Mouse (Mus musculus) cerebellum, postnatal 14 days (tissue): ENCODE measurements around the gene Vat1.
"Not testable (repeated sequence)": the region's sequence is repeated elsewhere in the genome, so short reads cannot be mapped to it uniquely, and the experiment has no call there.

Experiments used
- DNase-seq, 2 experiments: peaks; one replicate each; pipeline ENCODE4 v3.0.0; 2021; ENCODE audit warnings: mixed read lengths in 2 of 2

The Vat1 gene

GRCm38 (mm10) chr11:101441450-101442126, 24.4 kb downstream of the Vat1 start:
- not testable (repeated sequence) for DNase-seq

- not testable (repeated sequence) for DNase-seq
Measured at GRCm38 (mm10) chr11:101438006-101438405, 28.0 kb downstream of the Vat1 start.

- no peak for DNase-seq
Measured at GRCm38 (mm10) chr11:101436916-101437315, 29.1 kb downstream of the Vat1 start.

- no peak for DNase-seq
Measured at GRCm38 (mm10) chr11:101435831-101436230, 30.2 kb downstream of the Vat1 start.

- peak; percentile 72 to 79 for DNase-seq
Measured at GRCm38 (mm10) chr11:101433396-101433795, 32.6 kb downstream of the Vat1 start.

- no peak for DNase-seq
Measured at GRCm38 (mm10) chr11:101431327-101431726, 34.7 kb downstream of the Vat1 start.

GRCm38 (mm10) chr11:101426165-101426564, 39.9 kb downstream of the Vat1 start:
- no peak for DNase-seq

- DNase-seq: peak; percentile 99
Measured at GRCm38 (mm10) chr11:101424925-101425813, 40.9 kb downstream of the Vat1 start, which contains the start of the genes Rundc1 and Ptges3l. TSS of gene Rundc1 (plus strand) at chr11:101425085. TSS of gene Ptges3l (minus strand) at chr11:101425333.

GRCm38 (mm10) chr11:101424105-101424851, 41.8 kb downstream of the Vat1 start, which contains the start of gene Gm27029:
TSS of gene Gm27029 (minus strand) at chr11:101424796.
- DNase-seq: peak; percentile 28 to 49

- no peak for DNase-seq
Measured at GRCm38 (mm10) chr11:101420148-101420547, 45.9 kb downstream of the Vat1 start.

- DNase-seq: peak in 1 of 2 experiments; percentile 28
Measured at GRCm38 (mm10) chr11:101419610-101420009, 46.4 kb downstream of the Vat1 start.

- DNase-seq: no peak
Measured at GRCm38 (mm10) chr11:101418991-101419390, 47.0 kb downstream of the Vat1 start.

- peak; percentile 94 to 95 for DNase-seq
Measured at GRCm38 (mm10) chr11:101417101-101417855, 48.8 kb downstream of the Vat1 start, which contains the start of gene Aarsd1. TSS of gene Aarsd1 (minus strand) at chr11:101417615.

- DNase-seq: no peak
Measured at GRCm38 (mm10) chr11:101416433-101417100, 49.5 kb downstream of the Vat1 start.

GRCm38 (mm10) chr11:101415306-101415705, 50.7 kb downstream of the Vat1 start:
- DNase-seq: no peak
